Mouse (Mus musculus) yolk sac, embryonic 10.5 days (tissue): ENCODE measurements around the gene Ypel3.
"Not testable (repeated sequence)": the region's sequence is repeated elsewhere in the genome, so short reads cannot be mapped to it uniquely, and the experiment has no call there.

Experiments
- DNase-seq: peaks from one replicate; pipeline ENCODE4 v3.0.0-alpha.2; 2017; ENCODE audit warnings: low spot score

The Ypel3 gene

DNA sequence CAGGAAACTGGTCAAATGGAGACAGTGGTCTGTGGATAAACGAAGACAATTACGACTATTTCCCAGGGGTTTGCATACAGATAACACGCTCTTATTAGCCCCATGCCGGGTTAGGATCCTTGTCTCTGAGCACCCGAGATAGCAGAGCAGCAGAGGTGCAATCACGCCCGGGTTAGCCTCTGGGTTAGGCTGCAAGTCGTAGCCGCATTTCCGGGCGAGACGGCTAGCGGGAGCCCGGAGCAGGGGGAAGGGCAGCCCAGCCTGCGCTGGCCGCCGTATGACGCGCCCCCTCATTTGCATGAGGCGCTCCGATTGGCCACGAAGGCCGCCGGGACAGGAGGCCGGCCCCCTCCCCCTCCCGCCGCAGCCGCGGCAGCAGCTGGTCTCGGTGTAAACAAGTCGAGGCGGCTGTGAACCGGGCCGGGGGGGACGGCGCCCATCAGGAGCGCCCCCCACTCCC is at the start of gene Ypel3:
Ypel3 (plus strand) TSS at position 358 of the 460 bp plus-strand sequence.
- DNase-seq = peak; percentile 92

GRCm38 (mm10) chr7:126730256-126730789 is 46.4 kb upstream of the Ypel3 start:
- DNase-seq = not testable (repeated sequence)

- no peak for DNase-seq
Measured at GRCm38 (mm10) chr7:126736122-126736521, 40.6 kb upstream of the Ypel3 start.

DNA sequence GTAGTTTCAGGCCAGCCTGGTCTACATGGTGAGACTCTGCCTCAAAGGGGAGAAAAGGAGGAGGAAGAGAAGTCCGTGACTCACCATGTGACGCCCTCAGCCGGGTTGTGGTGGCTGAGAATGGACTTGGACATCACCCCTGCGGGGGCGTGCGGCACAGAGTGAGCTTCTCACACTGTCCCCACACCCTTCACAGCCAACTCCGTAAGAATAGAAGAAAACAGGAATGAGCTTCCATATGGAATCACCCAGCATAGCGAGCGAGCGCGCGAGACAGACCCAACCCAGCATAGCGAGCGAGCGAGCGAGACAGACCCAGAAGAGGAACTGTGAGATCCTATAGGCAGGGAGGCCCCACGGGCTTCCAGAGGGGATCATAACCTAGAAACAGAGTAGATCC is 37.2 kb upstream of the Ypel3 start:
- DNase-seq = no peak

- no peak for DNase-seq
Measured at GRCm38 (mm10) chr7:126740132-126740735, 36.5 kb upstream of the Ypel3 start.

DNA sequence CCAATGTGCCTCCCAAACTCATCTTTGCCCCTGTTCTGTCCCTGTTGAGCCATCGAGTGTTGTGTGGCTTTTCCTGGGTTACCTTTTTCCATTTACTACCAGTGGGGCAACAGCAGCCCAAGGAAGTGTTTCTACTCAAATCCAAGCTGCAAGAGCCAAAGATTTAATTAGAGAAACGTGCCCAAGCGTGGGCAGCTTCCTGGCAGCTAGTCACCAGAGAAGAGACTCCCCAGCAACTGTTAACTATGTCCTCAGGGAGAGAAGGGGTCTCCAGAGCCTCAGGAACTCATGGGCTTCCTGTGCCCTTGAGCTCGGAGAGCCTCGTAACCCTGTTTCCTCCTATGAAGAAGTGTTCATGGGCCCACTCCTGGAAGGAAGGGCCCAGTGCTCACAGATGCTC is 35.8 kb upstream of the Ypel3 start:
- DNase-seq = no peak

- DNase-seq = no peak
Measured at GRCm38 (mm10) chr7:126741452-126741851, 35.3 kb upstream of the Ypel3 start.

DNA sequence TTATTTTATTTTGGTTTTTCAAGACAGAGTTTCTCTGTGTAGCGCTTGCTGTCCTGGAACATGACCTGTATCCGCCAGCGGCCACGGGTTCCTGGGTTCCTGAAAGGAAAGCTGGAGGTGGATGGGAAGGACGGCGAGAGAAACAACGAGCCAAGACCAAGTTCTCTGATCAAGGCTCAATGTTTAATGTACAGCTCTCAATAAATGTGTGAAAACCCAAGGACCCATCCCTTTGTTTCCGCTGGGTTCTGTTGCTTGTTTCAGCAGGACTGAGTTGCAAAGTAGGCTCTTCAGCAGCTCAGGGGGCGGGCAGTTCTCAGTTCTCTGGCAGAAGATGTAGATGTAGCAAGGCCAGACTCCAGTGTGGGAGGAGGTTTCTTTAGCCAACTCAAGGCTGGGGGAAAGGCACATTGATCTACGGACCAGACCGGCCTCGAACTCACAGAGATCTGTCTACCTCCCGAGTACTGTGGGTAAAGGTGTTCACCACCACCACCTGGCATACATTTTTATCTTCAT is 34.7 kb upstream of the Ypel3 start:
- no peak for DNase-seq

GRCm38 (mm10) chr7:126746066-126746465 is 30.7 kb upstream of the Ypel3 start:
- no peak for DNase-seq

DNA sequence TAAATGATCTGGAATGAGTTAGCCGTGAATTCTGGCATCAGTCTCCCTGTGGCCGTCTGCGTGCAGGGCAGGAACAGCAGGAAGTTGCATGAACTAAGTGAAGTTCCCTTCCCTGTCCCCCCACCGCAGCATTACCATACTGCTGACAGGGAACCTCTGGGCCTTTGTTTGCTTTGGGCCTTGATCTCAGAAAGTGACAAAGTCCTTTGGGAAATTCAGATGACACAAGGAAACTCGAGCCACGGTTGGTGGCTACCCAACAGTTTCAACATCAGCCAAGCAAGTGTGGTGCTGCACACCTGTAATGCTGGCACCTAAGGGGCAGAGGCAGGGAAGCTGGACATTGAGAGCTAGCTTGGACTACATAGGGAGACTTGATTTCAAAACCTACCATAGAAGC is 30.0 kb upstream of the Ypel3 start:
- peak; percentile 86 for DNase-seq

DNA sequence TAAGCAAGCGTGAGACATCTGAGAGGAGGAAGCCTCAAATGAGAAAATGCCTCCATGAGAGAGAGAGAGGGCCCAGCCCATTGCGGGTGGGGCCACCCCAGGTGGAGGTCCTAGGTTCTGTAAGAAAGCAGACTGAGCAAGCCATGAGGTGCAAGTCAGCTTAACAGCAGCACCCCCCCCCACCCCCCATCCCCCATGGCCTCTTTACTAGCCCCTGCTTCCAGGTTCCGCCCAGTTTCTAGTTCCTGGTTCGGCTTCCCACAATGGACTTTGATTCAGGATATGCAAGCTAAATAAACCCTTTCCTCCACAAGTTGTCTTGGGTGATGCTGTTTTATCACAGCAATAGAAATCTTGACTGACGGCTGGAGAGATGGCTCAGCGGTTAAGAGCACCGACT is 27.9 kb upstream of the Ypel3 start:
- peak; percentile 44 for DNase-seq

DNA sequence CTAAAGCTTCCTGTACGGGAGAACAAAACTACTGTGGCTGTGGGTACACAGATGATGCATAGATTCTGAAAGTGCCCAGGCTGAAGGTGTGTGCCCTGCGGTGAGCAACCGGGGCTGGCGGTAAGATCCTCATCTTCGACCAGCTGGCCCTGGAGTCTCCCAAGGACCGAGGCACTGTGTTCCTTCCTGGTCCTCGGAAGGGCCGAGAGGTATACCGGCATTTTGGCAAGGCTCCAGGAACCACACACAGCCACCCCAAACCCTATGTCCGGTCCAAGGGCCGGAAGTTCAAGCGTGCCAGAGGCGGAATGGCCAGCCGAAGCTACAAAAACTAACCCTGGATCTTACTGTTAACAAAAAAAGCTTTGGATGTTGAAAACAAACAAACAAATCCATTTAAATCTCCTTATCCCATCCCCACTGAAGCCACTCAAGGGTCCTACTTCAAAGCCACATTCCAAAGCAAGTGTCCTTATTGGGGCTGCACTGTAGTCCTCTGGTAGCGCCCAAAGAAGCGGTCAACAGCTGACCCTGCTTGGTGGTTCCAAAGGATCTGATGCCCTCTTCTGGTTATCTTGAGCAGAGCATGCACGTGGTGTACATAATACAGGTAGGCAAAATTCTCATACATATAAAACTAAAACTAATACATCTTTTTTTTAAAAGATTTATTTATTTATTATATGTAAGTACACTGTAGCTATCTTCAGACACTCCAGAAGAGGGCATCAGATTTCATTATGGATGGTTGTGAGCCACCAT is 27.0 kb upstream of the Ypel3 start:
- DNase-seq = no peak

DNA sequence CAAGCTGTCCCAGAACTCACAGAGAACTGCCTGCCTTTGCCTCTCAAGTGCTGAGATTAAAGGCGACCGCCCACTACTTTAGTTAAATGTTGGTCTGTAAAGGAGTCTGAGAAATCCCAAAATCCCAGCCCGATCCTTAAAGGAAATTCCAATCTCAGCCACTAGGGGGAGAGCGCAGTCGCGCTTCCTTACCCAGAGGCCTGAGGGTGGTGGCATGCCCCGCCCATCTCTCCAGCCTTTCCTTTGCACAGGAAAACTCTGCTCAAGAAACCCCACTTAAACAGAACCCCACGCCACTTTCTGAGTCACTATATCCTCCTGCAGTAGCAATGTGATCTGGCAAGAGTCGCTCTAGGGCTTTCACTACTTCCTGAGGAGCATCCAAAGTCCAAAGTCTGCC is 21.9 kb upstream of the Ypel3 start:
- peak; percentile 76 for DNase-seq

DNA sequence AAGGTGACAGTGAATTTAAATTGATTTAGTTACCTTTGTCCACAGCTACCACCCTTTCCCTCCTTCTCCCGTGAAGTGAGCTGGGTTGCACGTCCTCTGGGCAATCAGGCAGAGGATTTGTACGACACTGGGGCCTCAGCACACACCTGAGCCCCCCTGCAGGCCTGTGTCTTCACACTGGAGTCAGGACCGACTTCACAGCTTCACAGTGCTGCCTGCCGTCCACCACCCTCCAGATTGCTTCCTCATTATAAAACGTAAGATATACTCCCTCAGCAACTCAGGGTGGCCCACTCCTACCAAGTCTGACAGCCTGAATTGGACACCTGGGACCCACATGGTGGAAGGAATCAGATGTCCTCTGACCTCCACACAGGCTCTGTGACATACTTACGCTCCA is 18.2 kb upstream of the Ypel3 start:
- DNase-seq = no peak

GRCm38 (mm10) chr7:126759050-126759671 is 17.6 kb upstream of the Ypel3 start, which contains the start of gene Mapk3:
Gene Mapk3, plus strand, starts transcription at chr7:126759601.
- DNase-seq = peak; percentile 92

- DNase-seq = no peak
Measured at GRCm38 (mm10) chr7:126759672-126760390, 16.9 kb upstream of the Ypel3 start.

- peak; percentile 83 for DNase-seq
Measured at GRCm38 (mm10) chr7:126760391-126760802, 16.4 kb upstream of the Ypel3 start.

GRCm38 (mm10) chr7:126760956-126761355 is 15.8 kb upstream of the Ypel3 start:
- DNase-seq = no peak

- peak; percentile 78 for DNase-seq
Measured at GRCm38 (mm10) chr7:126761529-126762067, 15.2 kb upstream of the Ypel3 start.

DNA sequence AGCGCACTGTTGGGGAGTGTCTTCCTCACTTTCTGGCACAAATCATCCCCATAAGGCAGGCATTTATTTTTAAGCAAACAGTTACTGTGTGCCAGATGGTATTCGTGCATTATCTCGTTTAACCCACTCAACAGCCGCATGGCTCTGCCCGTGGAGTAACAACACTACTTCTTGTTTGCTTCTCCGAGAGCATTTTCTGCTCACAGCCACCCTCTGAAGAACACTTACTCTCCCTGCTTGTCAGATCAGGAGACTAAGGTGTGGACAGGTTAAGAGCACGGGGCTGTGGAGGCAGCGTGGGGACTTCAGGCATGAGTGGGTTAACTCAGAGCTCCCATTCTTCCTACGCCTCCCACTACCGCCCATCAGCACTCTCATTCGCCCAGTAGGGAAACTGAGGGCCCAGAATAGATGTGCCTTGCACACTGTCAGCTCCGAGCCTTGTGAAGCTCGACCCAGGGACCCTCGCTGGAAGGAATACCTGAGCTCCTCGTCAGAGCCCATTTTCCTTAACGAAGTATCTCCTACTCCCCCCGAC is 14.2 kb upstream of the Ypel3 start:
- no peak for DNase-seq

- no peak for DNase-seq
Measured at GRCm38 (mm10) chr7:126765540-126765939, 11.2 kb upstream of the Ypel3 start.
